Mouse (Mus musculus): Measurements from ENCODE around the gene Nab2.

- TF ChIP-seq POLR2A (IDR thresholded peaks at IDR 0.05; ENCODE audit: insufficient read depth, low read depth, low read length) (no peak), CTCF (IDR thresholded peaks at IDR 0.05; ENCODE audit: insufficient read depth, low read depth, low read length) (no peak)
These were observed 6.3 kb downstream of the Nab2 start for GRCm38 (mm10) chr10:127661915-127662663.

Measured in olfactory bulb, adult 2 months (tissue).